In genomic region chr6:65842579-65842978, GRCm38 (mm10) we compare ENCODE assay signal across 15 mouse cellular contexts.
"Had no signal": no experiment of that assay in that cellular context is flagged by ENCODE, and none has a peak within 500 bp of the region (broad histone marks: within the 10 kb centered on the region; RNA-seq: fewer than 3 reads in every experiment).

No protein-coding gene starts in this region.

- DNase-seq: gastrocnemius, postnatal 14 days; gastrocnemius, postnatal 36 days; heart, adult 18-20 months; heart, postnatal 10 days; heart, postnatal 4 days; kidney, adult 18-20 months; kidney, adult 9 months; kidney, postnatal 14 days; kidney, postnatal 36 days; liver; liver, embryonic 13.5 days had no signal

- ATAC-seq: hindbrain, embryonic 16.5 days; inflammation-experienced regulatory T-cells, adult 6 months; intestine, embryonic 15.5 days; intestine, postnatal 0 days had no signal
